Mouse (Mus musculus) heart, adult 8-10 months (tissue): Measurements from ENCODE around the gene Ifitm5. TPM values are rescaled to one million over a fixed set of nuclear protein-coding genes. Genes with fewer than 3 reads are reported as not detected.

Source experiments
- DNase-seq: peaks from one replicate; pipeline ENCODE4 v3.0.0; 2022; ENCODE audit warnings: low spot score
- total RNA-seq, 4 experiments: library from RNA; stranded (reverse); gene quantifications; 2 replicates each; pipeline ENCODE4 v1.2.4; 2022

The Ifitm5 gene
- total RNA-seq, 4 experiments from 2014 or later: 0.35 to 0.72 (median 0.37) TPM; not detected in 1

GRCm38 (mm10) chr7:140902036-140902875 lies 47.8 kb downstream of the Ifitm5 start:
- DNase-seq: no peak

- peak; percentile 55 for DNase-seq
Measured at GRCm38 (mm10) chr7:140900220-140900619, 49.9 kb downstream of the Ifitm5 start, which contains the start of gene Cox8b. TSS of gene Cox8b (minus strand) at chr7:140900446.

DNA sequence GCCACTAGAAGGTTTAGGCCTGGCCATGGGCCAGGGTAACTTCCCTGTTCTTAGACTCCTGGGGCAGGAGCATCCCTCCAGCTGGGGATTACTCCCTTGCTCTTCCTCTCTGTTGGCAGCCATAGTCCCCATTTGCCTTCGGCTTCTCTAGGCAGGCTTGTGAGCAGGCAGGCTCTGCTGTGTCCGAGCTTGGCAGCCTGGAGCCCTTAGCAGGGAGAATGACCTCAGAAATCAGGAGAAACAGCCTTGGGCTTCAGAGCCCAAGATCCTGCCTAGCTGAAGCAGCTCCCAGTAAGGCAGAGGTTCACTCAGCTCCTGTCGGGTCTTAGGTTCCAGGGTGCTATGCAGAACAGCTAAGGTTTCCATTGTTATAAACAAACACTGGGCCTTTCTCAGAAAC lies 51.0 kb downstream of the Ifitm5 start:
- DNase-seq: no peak

Other genes with a start within 250 kb of the Ifitm5 start
- 1 to 10 TPM; 3.0 to 9.8 (median 4.0) TPM for gene Cyp2e1, start 186.6 kb downstream of the Ifitm5 start, total RNA-seq
- gene Syce1, start 162.4 kb downstream of the Ifitm5 start, total RNA-seq: under 1 TPM in 1 of 4 experiments, not detected in 3; 0.28 TPM
- gene Zfp941, start 128.1 kb downstream of the Ifitm5 start, total RNA-seq: under 1 TPM; 0.06 to 0.53 (median 0.30) TPM
- gene Urah, start 115.3 kb downstream of the Ifitm5 start, total RNA-seq: 1 to 10 TPM in 2 of 4 experiments, under 1 TPM in 2; 0.79 to 3.2 (median 1.4) TPM
- 10 to 100 TPM; 26.3 to 49.2 (median 37.1) TPM for gene Scgb1c1, start 104.7 kb downstream of the Ifitm5 start, total RNA-seq
- not detected for gene Odf3, start 102.5 kb downstream of the Ifitm5 start, total RNA-seq
- gene Gm45785, start 94.0 kb downstream of the Ifitm5 start, total RNA-seq: not detected
- gene Ric8a, start 93.3 kb downstream of the Ifitm5 start, total RNA-seq: 10 to 100 TPM; 22.3 to 24.4 (median 23.3) TPM
- gene Bet1l, start 92.7 kb downstream of the Ifitm5 start, total RNA-seq: 10 to 100 TPM in 1 of 4 experiments, 1 to 10 TPM in 3; 7.9 to 11.8 (median 8.8) TPM
- gene Psmd13, start 68.3 kb downstream of the Ifitm5 start, total RNA-seq: 10 to 100 TPM; 80.4 to 85.4 (median 84.0) TPM
- 10 to 100 TPM; 67.8 to 72.6 (median 69.6) TPM for gene Sirt3, start 68.0 kb downstream of the Ifitm5 start, total RNA-seq
- 1,000 to 10,000 TPM; 2,926 to 3,503 (median 3,138) TPM for gene Cox8b, start 49.8 kb downstream of the Ifitm5 start, total RNA-seq
- not detected for gene Nlrp6, start 29.4 kb downstream of the Ifitm5 start, total RNA-seq
- gene Pgghg, start 8.9 kb downstream of the Ifitm5 start, total RNA-seq: 1 to 10 TPM; 3.8 to 5.3 (median 4.3) TPM
- not detected for gene Gm45717, start 5.6 kb upstream of the Ifitm5 start, total RNA-seq
- 100 to 1,000 TPM in 1 of 4 experiments, 10 to 100 TPM in 3; 86.2 to 101 (median 90.3) TPM for gene Ifitm2, start 5.7 kb upstream of the Ifitm5 start, total RNA-seq
- gene Ifitm1, start 16.9 kb upstream of the Ifitm5 start, total RNA-seq: 1 to 10 TPM; 1.6 to 6.3 (median 5.0) TPM
- gene Ifitm3, start 60.5 kb upstream of the Ifitm5 start, total RNA-seq: 100 to 1,000 TPM in 1 of 4 experiments, 10 to 100 TPM in 3; 83.5 to 104 (median 88.4) TPM
- gene Ifitm6, start 67.6 kb upstream of the Ifitm5 start, total RNA-seq: 1 to 10 TPM in 1 of 4 experiments, not detected in 3; 4.9 TPM
- not detected for gene Gm17387, start 78.8 kb upstream of the Ifitm5 start, total RNA-seq
- gene B4galnt4, start 110.8 kb upstream of the Ifitm5 start, total RNA-seq: not detected
- gene Pkp3, start 127.9 kb upstream of the Ifitm5 start, total RNA-seq: under 1 TPM; 0.19 to 0.35 (median 0.27) TPM
- gene Sigirr, start 150.3 kb upstream of the Ifitm5 start, total RNA-seq: 1 to 10 TPM; 4.8 to 6.5 (median 5.6) TPM
- gene Ano9, start 167.5 kb upstream of the Ifitm5 start, total RNA-seq: under 1 TPM in 3 of 4 experiments, not detected in 1; 0.08 to 0.41 (median 0.14) TPM
- 10 to 100 TPM; 28.0 to 35.8 (median 29.7) TPM for gene Ptdss2, start 172.1 kb upstream of the Ifitm5 start, total RNA-seq
- 10 to 100 TPM; 71.3 to 75.2 (median 72.9) TPM for gene Rnh1, start 222.6 kb upstream of the Ifitm5 start, total RNA-seq
- gene Hras, start 243.7 kb upstream of the Ifitm5 start, total RNA-seq: 100 to 1,000 TPM in 1 of 4 experiments, 10 to 100 TPM in 3; 81.0 to 107 (median 87.7) TPM
- 1 to 10 TPM; 1.8 to 3.4 (median 3.0) TPM for gene Lrrc56, start 243.9 kb upstream of the Ifitm5 start, total RNA-seq